Mouse (Mus musculus) kidney, adult 8-10 months (tissue): Measurements from ENCODE around the gene Mybpc1.
"Not testable (repeated sequence)": the region's sequence is repeated elsewhere in the genome, so short reads cannot be mapped to it uniquely, and the experiment has no call there.

Experiments used
- DNase-seq, 2 experiments: peaks; one replicate each; pipeline ENCODE4 v3.0.0; 2022

The Mybpc1 gene

GRCm38 (mm10) chr10:88550225-88550624 lies 54.7 kb downstream of the Mybpc1 start:
- no peak for DNase-seq

- no peak for DNase-seq
Observed at GRCm38 (mm10) chr10:88547635-88548034, 57.3 kb downstream of the Mybpc1 start.

GRCm38 (mm10) chr10:88530631-88531030 lies 74.3 kb downstream of the Mybpc1 start:
- DNase-seq, result no peak

GRCm38 (mm10) chr10:88524016-88524415 lies 80.9 kb downstream of the Mybpc1 start:
- no peak for DNase-seq

GRCm38 (mm10) chr10:88523212-88523611 lies 81.7 kb downstream of the Mybpc1 start:
- no peak for DNase-seq

- DNase-seq, result no peak
Observed at GRCm38 (mm10) chr10:88522795-88523194, 82.2 kb downstream of the Mybpc1 start.

- not testable (repeated sequence) for DNase-seq
Observed at GRCm38 (mm10) chr10:88515049-88515448, 89.9 kb downstream of the Mybpc1 start.

- DNase-seq, result peak; percentile 88 to 93
Observed at GRCm38 (mm10) chr10:88514495-88514894, 90.5 kb downstream of the Mybpc1 start.

- peak; percentile 88 for DNase-seq
Observed at GRCm38 (mm10) chr10:88513574-88514135, 91.3 kb downstream of the Mybpc1 start.

- DNase-seq, result peak; percentile 64 to 73
Observed at GRCm38 (mm10) chr10:88511355-88511754, 93.6 kb downstream of the Mybpc1 start.

- DNase-seq, result peak; percentile 86 to 93
Observed at GRCm38 (mm10) chr10:88510503-88511271, 94.3 kb downstream of the Mybpc1 start.

GRCm38 (mm10) chr10:88507691-88508143 lies 97.2 kb downstream of the Mybpc1 start:
- peak in 1 of 2 experiments; percentile 49 for DNase-seq

- no peak for DNase-seq
Observed at GRCm38 (mm10) chr10:88505256-88505655, 99.7 kb downstream of the Mybpc1 start.

GRCm38 (mm10) chr10:88504481-88504880 lies 100.5 kb downstream of the Mybpc1 start:
- DNase-seq, result no peak

- peak; percentile 90 to 94 for DNase-seq
Observed at GRCm38 (mm10) chr10:88503421-88504314, 101.3 kb downstream of the Mybpc1 start, which contains the start of gene Chpt1. Chpt1 (minus strand) TSS chr10:88504073.

GRCm38 (mm10) chr10:88502919-88503318 lies 102.0 kb downstream of the Mybpc1 start:
- DNase-seq, result no peak

- peak in 1 of 2 experiments; percentile 36 for DNase-seq
Observed at GRCm38 (mm10) chr10:88501886-88502765, 102.8 kb downstream of the Mybpc1 start.

GRCm38 (mm10) chr10:88501370-88501769 lies 103.6 kb downstream of the Mybpc1 start:
- peak; percentile 54 to 74 for DNase-seq

GRCm38 (mm10) chr10:88499993-88500392 lies 105.0 kb downstream of the Mybpc1 start:
- no peak for DNase-seq

GRCm38 (mm10) chr10:88496864-88497564 lies 107.9 kb downstream of the Mybpc1 start:
- no peak for DNase-seq

GRCm38 (mm10) chr10:88494959-88495587 lies 109.9 kb downstream of the Mybpc1 start:
- DNase-seq, result peak in 1 of 2 experiments; percentile 40
